Mouse (Mus musculus): ENCODE measurements at regions not wholly inside any gene's neighbourhood (a gene's known extent, or its start where the extent isn't known, plus 50 kb on each side); places are given as distances from the start of the nearest gene placed in this dataset.

GRCm38 (mm10) chr2:170220871-170221369, 73.0 kb upstream of the Zfp217 start:
- TF ChIP-seq NELFE (IDR thresholded peaks at IDR 0.05; ENCODE audit: low read depth, low read length), result no peak
- TF ChIP-seq EP300 (IDR thresholded peaks at IDR 0.05; ENCODE audit: low read length), result no peak
- no peak for TF ChIP-seq SMC3 (IDR thresholded peaks at IDR 0.05; ENCODE audit: low read depth, low read length)
- TF ChIP-seq ELF1 (IDR thresholded peaks at IDR 0.05; ENCODE audit: low read depth, low read length), result no peak
